Mouse (Mus musculus) hindbrain, embryonic 15.5 days (tissue): ENCODE results near the gene Icam1. TPM values are rescaled to one million over a fixed set of nuclear protein-coding genes. Genes with fewer than 3 reads are reported as not detected.
A peak's percentile ranks its signal among the peaks of the same experiment; 100 is the strongest.
"Not testable (repeated sequence)": the region's sequence is repeated elsewhere in the genome, so short reads cannot be mapped to it uniquely, and the experiment has no call there.

ENCODE experiments used
- ATAC-seq: fragments of 200-750 bp; cut with Nextera tagmentation; 2 replicates; pipeline ENCODE4 v1.8.0; 2017; ENCODE audit warnings: low read depth, moderate number of reproducible peaks, moderate TSS enrichment; ENCODE audit not compliant: low FRiP score
- H3K27ac ChIP-seq: fragments of 300-500 bp; sonication (generic); replicated peaks from 2 replicates; pipeline ENCODE4 v1.5.1; 2015; ENCODE audit warnings: mild to moderate bottlenecking, inconsistent platforms
- H3K27me3 ChIP-seq: fragments of 300-500 bp; sonication (generic); 2 replicates; pipeline ENCODE4 v1.6.1; 2015; ENCODE audit warnings: control low read depth, inconsistent platforms
- H3K36me3 ChIP-seq: fragments of 300-500 bp; sonication (generic); 2 replicates; pipeline ENCODE4 v1.6.1; 2015; ENCODE audit warnings: control low read depth, inconsistent platforms
- H3K4me1 ChIP-seq: fragments of 300-500 bp; sonication (generic); replicated peaks from 2 replicates; pipeline ENCODE4 v1.6.1; 2015; ENCODE audit warnings: control low read depth, inconsistent platforms
- H3K4me2 ChIP-seq: fragments of 300-500 bp; sonication (generic); 2 replicates; pipeline ENCODE4 v1.6.1; 2015; ENCODE audit warnings: moderate library complexity, mild to moderate bottlenecking, inconsistent platforms
- H3K4me3 ChIP-seq: fragments of 300-500 bp; sonication (generic); 2 replicates; pipeline ENCODE4 v1.5.1; 2015; ENCODE audit warnings: mild to moderate bottlenecking, inconsistent platforms
- H3K9ac ChIP-seq: fragments of 300-500 bp; sonication (generic); 2 replicates; pipeline ENCODE4 v1.6.1; 2015; ENCODE audit warnings: inconsistent platforms
- H3K9me3 ChIP-seq: fragments of 300-500 bp; sonication (generic); 2 replicates; pipeline ENCODE4 v1.6.1; 2016; ENCODE audit warnings: control low read depth, inconsistent platforms
- WGBS: fragments of 180-500 bp; shearing (Covaris S2); methylation state at CpG from one replicate; pipeline ENCODE4 v1.1.7; 2015; 5-methylcytosine and 5-hydroxymethylcytosine counted together
- polyA plus RNA-seq: library from polyadenylated mRNA; unstranded; fragments of >200 nt; fragmentation: Nextera tagmentation; extraction: Ambion mirVana; gene quantifications from 2 replicates; pipeline ENCODE4 v1.2.1, GENCODE M21; 2015

Icam1 gene
- polyA plus RNA-seq, 1 experiment from 2014 or later: 3.4 TPM

GRCm38 (mm10) chr9:20998337-20998736, 17.4 kb upstream of the Icam1 start:
- not testable (repeated sequence) for H3K4me2 ChIP-seq, H3K4me3 ChIP-seq, H3K27ac ChIP-seq, H3K9me3 ChIP-seq, ATAC-seq, H3K9ac ChIP-seq, H3K36me3 ChIP-seq, H3K27me3 ChIP-seq, H3K4me1 ChIP-seq
- WGBS: 85% methylated on average over 1 of the region's 1 CpGs

- Histone ChIP-seq H3K4me1 (peaks cover 14% of the 10 kb centered on the region), H3K27me3 (no peaks in the 10 kb centered on the region), H3K4me3 (no peak overlapping the region), H3K9me3 (no peaks in the 10 kb centered on the region), H3K9ac (no peak overlapping the region), H3K36me3 (peaks cover 9% of the 10 kb centered on the region), H3K4me2 (no peak overlapping the region), H3K27ac (no peak overlapping the region)
- no peak for ATAC-seq
Measured at GRCm38 (mm10) chr9:21000811-21001210, 15.0 kb upstream of the Icam1 start.

- H3K27ac ChIP-seq: no peak overlapping the region
- no peaks in the 10 kb centered on the region for H3K27me3 ChIP-seq
- H3K4me2 ChIP-seq: peak overlapping the region; percentile 73
- 75% methylated on average over 6 of the region's 6 CpGs for WGBS
- H3K4me3 ChIP-seq: no peak overlapping the region
- H3K9ac ChIP-seq: no peak overlapping the region
- H3K36me3 ChIP-seq: peaks cover 18% of the 10 kb centered on the region
- H3K4me1 ChIP-seq: peaks cover 14% of the 10 kb centered on the region
- ATAC-seq: no peak
- H3K9me3 ChIP-seq: no peaks in the 10 kb centered on the region
Measured at GRCm38 (mm10) chr9:21001651-21002200, 14.1 kb upstream of the Icam1 start.

- WGBS: 9% methylated on average over 7 of the region's 7 CpGs
Measured at GRCm38 (mm10) chr9:21002270-21002626, 13.5 kb upstream of the Icam1 start.

GRCm38 (mm10) chr9:21002627-21003551, 12.9 kb upstream of the Icam1 start, which contains the start of gene Mrpl4:
Gene Mrpl4, plus strand, starts transcription at chr9:21002738.
- Histone ChIP-seq H3K4me1 (peaks cover 14% of the 10 kb centered on the region), H3K9ac (peak within 1 kb of the TSS; percentile 63), H3K9me3 (no peaks in the 10 kb centered on the region), H3K27ac (peak within 1 kb of the TSS; percentile 81), H3K4me3 (peak within 1 kb of the TSS; percentile 69), H3K27me3 (no peaks in the 10 kb centered on the region), H3K36me3 (peaks cover 29% of the 10 kb centered on the region), H3K4me2 (peak within 1 kb of the TSS; percentile 73)
- under 1% methylated on average over 72 of the region's 72 CpGs for WGBS
- ATAC-seq: peak; percentile 92

More at GRCm38 (mm10) chr9:21002270-21002626, 13.5 kb upstream of the Icam1 start:
- Histone ChIP-seq H3K4me3 (peak overlapping the region; percentile 69), H3K9me3 (no peaks in the 10 kb centered on the region), H3K36me3 (peaks cover 23% of the 10 kb centered on the region), H3K27me3 (no peaks in the 10 kb centered on the region), H3K4me2 (peak overlapping the region; percentile 73), H3K4me1 (peaks cover 14% of the 10 kb centered on the region), H3K9ac (peak overlapping the region; percentile 63), H3K27ac (peak overlapping the region; percentile 81)
- peak; percentile 54; the same call in 1 of the 2 replicates for ATAC-seq

GRCm38 (mm10) chr9:21007313-21007952, 8.4 kb upstream of the Icam1 start:
- Histone ChIP-seq H3K27ac (no peak overlapping the region), H3K4me3 (no peak overlapping the region), H3K27me3 (0 out of 2 replicates have a peak, but pooled peaks cover 3% of the 10 kb centered on the region), H3K9ac (no peak overlapping the region), H3K36me3 (peaks cover 44% of the 10 kb centered on the region), H3K4me2 (no peak overlapping the region), H3K4me1 (peaks cover 14% of the 10 kb centered on the region), H3K9me3 (no peaks in the 10 kb centered on the region)
- 93% methylated on average over 10 of the region's 10 CpGs for whole genome bisulfite sequencing
- ATAC-seq: no peak

GRCm38 (mm10) chr9:21008007-21008406, 7.8 kb upstream of the Icam1 start:
- no peak overlapping the region for H3K4me2 ChIP-seq
- no peak overlapping the region for H3K9ac ChIP-seq
- peaks cover 44% of the 10 kb centered on the region for H3K36me3 ChIP-seq
- no peak overlapping the region for H3K4me3 ChIP-seq
- H3K27me3 ChIP-seq: peaks cover 3% of the 10 kb centered on the region; the same call in 1 of the 2 replicates
- H3K4me1 ChIP-seq: peaks cover 14% of the 10 kb centered on the region
- H3K27ac ChIP-seq: no peak overlapping the region
- no peaks in the 10 kb centered on the region for H3K9me3 ChIP-seq
- 84% methylated on average over 7 of the region's 7 CpGs for WGBS
- no peak for ATAC-seq

GRCm38 (mm10) chr9:21010362-21010761, 5.4 kb upstream of the Icam1 start:
- Histone ChIP-seq H3K27me3 (peaks cover 26% of the 10 kb centered on the region), H3K4me1 (peaks cover 6% of the 10 kb centered on the region), H3K27ac (no peak overlapping the region), H3K9ac (no peak overlapping the region), H3K4me2 (no peak overlapping the region), H3K4me3 (no peak overlapping the region), H3K9me3 (no peaks in the 10 kb centered on the region), H3K36me3 (peaks cover 37% of the 10 kb centered on the region)
- 69% methylated on average over 2 of the region's 2 CpGs for WGBS
- no peak for ATAC-seq

- ATAC-seq, H3K27ac ChIP-seq, H3K4me3 ChIP-seq, H3K9ac ChIP-seq, H3K9me3 ChIP-seq, H3K4me2 ChIP-seq: not testable (repeated sequence)
- Histone ChIP-seq H3K36me3 (peaks cover 33% of the 10 kb centered on the region), H3K27me3 (peaks cover 33% of the 10 kb centered on the region), H3K4me1 (peaks cover 12% of the 10 kb centered on the region)
- WGBS: 77% methylated on average over 9 of the region's 9 CpGs
Measured at GRCm38 (mm10) chr9:21010939-21011541, 4.7 kb upstream of the Icam1 start.

- Histone ChIP-seq H3K4me2 (no peak overlapping the region), H3K27me3 (peaks cover 40% of the 10 kb centered on the region), H3K36me3 (peaks cover 25% of the 10 kb centered on the region), H3K9ac (no peak overlapping the region), H3K9me3 (no peaks in the 10 kb centered on the region), H3K27ac (no peak overlapping the region; the same call in 1 of the 2 replicates), H3K4me1 (peaks cover 12% of the 10 kb centered on the region), H3K4me3 (no peak overlapping the region)
- ATAC-seq: no peak
- WGBS: 73% methylated on average over 5 of the region's 5 CpGs
Measured at GRCm38 (mm10) chr9:21011846-21012312, 3.9 kb upstream of the Icam1 start.

- 60% methylated on average over 1 of the region's 1 CpGs for WGBS
- no peaks in the 10 kb centered on the region for H3K9me3 ChIP-seq
- no peak overlapping the region for H3K9ac ChIP-seq
- no peak for ATAC-seq
- H3K4me3 ChIP-seq: no peak overlapping the region
- H3K36me3 ChIP-seq: peaks cover 20% of the 10 kb centered on the region
- peaks cover 45% of the 10 kb centered on the region for H3K27me3 ChIP-seq
- H3K4me2 ChIP-seq: no peak overlapping the region
- no peak overlapping the region; the same call in 1 of the 2 replicates for H3K27ac ChIP-seq
- peaks cover 12% of the 10 kb centered on the region for H3K4me1 ChIP-seq
Measured at GRCm38 (mm10) chr9:21012368-21012767, 3.4 kb upstream of the Icam1 start.
